Comparison of ENCODE assay signal across 9 mouse cellular contexts in the genomic region with DNA sequence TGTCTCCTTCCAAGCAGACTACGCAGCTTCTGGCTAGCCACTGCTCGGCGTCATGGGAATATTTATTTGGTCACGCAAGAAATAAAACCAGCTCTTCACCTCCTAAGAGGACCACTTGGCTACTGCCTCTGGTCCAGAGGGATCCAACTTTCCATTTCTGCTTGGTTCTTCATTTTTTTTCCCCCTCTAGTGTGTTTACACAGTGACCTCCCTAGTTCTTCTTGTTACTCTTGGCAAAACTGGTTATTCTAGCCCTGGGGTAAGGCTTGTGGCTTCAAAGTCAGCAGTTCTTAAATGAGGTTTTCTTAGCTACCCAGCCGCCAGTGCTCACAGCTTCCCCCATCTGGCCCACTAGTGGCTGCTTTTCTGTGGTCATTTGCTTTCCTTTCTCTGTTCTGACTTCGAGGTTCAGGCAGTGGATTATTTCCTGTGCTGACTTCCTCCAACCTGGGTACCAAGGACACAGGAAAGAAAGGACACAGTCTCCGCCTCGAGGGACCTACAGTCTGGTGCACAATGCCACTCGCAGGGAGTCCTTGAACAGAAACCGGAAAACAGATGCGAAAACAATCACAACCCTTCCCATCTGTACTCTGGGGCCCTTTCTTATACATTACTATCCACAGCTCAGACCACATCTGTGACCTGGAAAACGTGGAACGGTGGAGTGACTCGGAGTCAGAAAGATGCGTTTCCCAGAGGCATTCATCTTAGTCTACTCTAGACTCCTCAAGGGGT. TPM values are rescaled to one million over a fixed set of nuclear protein-coding genes. Genes with fewer than 3 reads are reported as not detected.
DNase-seq lines count a peak whose midpoint lies in the region; ATAC-seq and TF ChIP-seq lines count a peak whose summit lies in the region.
"Had no signal": no experiment of that assay in that cellular context is flagged by ENCODE, and none has a peak within 500 bp of the region (broad histone marks: within the 10 kb centered on the region; RNA-seq: fewer than 3 reads in every experiment).

No protein-coding gene starts in this region.

- peak; percentile 13; the same call in 1 of the 2 replicates for TF ChIP-seq CTCF in forebrain, postnatal 0 days (IDR thresholded peaks at IDR 0.05; ENCODE audit: low read depth)

- H3K27ac ChIP-seq in forebrain, postnatal 0 days (ENCODE audit: low read depth, low read length) = no peak overlapping the region
- H3K27ac ChIP-seq in forebrain, embryonic 14.5 days (ENCODE audit: low read depth, low read length) = no peak overlapping the region
- peak overlapping the region; percentile 67; the same call in 1 of the 2 replicates for H3K27ac ChIP-seq in heart, embryonic 10.5 days
- H3K27ac ChIP-seq: neural tube, embryonic 12.5 days had no signal

- 50% methylated on average over 15 of the region's 15 CpGs for WGBS in forebrain, postnatal 0 days
- 56% methylated on average over 15 of the region's 15 CpGs for WGBS in forebrain, embryonic 14.5 days
- WGBS in heart, embryonic 10.5 days = 46% methylated on average over 15 of the region's 15 CpGs

- no peaks in the 10 kb centered on the region for H3K9me3 ChIP-seq in forebrain, postnatal 0 days (ENCODE audit: low read length)
- no peaks in the 10 kb centered on the region for H3K9me3 ChIP-seq in forebrain, embryonic 14.5 days (replicated peaks; ENCODE audit: control insufficient read depth, low read length)
- no peaks in the 10 kb centered on the region for H3K9me3 ChIP-seq in heart, embryonic 10.5 days
- H3K9me3 ChIP-seq: neural tube, embryonic 12.5 days had no signal

- no peak for DNase-seq in forebrain, postnatal 0 days
- no peak for DNase-seq in forebrain, embryonic 14.5 days (ENCODE audit: low spot score)
- peak; percentile 94 for DNase-seq in MN1 (ENCODE audit: low spot score)
- no peak for DNase-seq in heart, embryonic 10.5 days (ENCODE audit: low spot score)
- DNase-seq in kidney, adult 9 months = peak; percentile 64
- peak; percentile 83 for DNase-seq in lung, postnatal 36 days
- DNase-seq in ovary, postnatal 14 days (ENCODE audit: low spot score) = no peak
- DNase-seq in layer of hippocampus, postnatal 25 days (ENCODE audit: extremely low spot score in 1 of 2, low spot score in 1 of 2) = no peak

- H3K36me3 ChIP-seq in forebrain, postnatal 0 days (ENCODE audit: insufficient read depth) = no peaks in the 10 kb centered on the region
- H3K36me3 ChIP-seq in forebrain, embryonic 14.5 days (ENCODE audit: control insufficient read depth, insufficient read depth, low read length) = no peaks in the 10 kb centered on the region
- H3K36me3 ChIP-seq in heart, embryonic 10.5 days = no peaks in the 10 kb centered on the region
- H3K36me3 ChIP-seq: neural tube, embryonic 12.5 days had no signal

- H3K4me3 ChIP-seq in forebrain, postnatal 0 days (ENCODE audit: low read depth, low read length) = no peak overlapping the region
- no peak overlapping the region for H3K4me3 ChIP-seq in forebrain, embryonic 14.5 days (ENCODE audit: low read depth, low read length)
- H3K4me3 ChIP-seq in heart, embryonic 10.5 days = no peak overlapping the region
- H3K4me3 ChIP-seq: neural tube, embryonic 12.5 days had no signal

- no peaks in the 10 kb centered on the region for H3K27me3 ChIP-seq in forebrain, postnatal 0 days (ENCODE audit: insufficient read depth, low read length)
- H3K27me3 ChIP-seq in forebrain, embryonic 14.5 days (replicated peaks; ENCODE audit: control insufficient read depth, insufficient read depth, low read length) = no peaks in the 10 kb centered on the region
- H3K27me3 ChIP-seq in heart, embryonic 10.5 days (ENCODE audit: insufficient read depth, poor library complexity, severe bottlenecking) = peaks cover 27% of the 10 kb centered on the region; the same call in 1 of the 2 replicates
- H3K27me3 ChIP-seq: neural tube, embryonic 12.5 days had no signal

- H3K4me1 ChIP-seq in forebrain, postnatal 0 days (ENCODE audit: insufficient read depth) = no peaks in the 10 kb centered on the region; the same call in 1 of the 2 replicates
- peaks cover 7% of the 10 kb centered on the region; the same call in 1 of the 2 replicates for H3K4me1 ChIP-seq in forebrain, embryonic 14.5 days (ENCODE audit: control insufficient read depth, insufficient read depth, low read length)
- peaks cover 26% of the 10 kb centered on the region for H3K4me1 ChIP-seq in heart, embryonic 10.5 days

- no peak for ATAC-seq in forebrain, postnatal 0 days
- no peak for ATAC-seq in forebrain, embryonic 14.5 days

- H3K4me2 ChIP-seq in forebrain, postnatal 0 days (ENCODE audit: low read depth) = no peak overlapping the region
- no peak overlapping the region for H3K4me2 ChIP-seq in forebrain, embryonic 14.5 days (ENCODE audit: low read length)
- H3K4me2 ChIP-seq: neural tube, embryonic 12.5 days had no signal

- no peak overlapping the region for H3K9ac ChIP-seq in forebrain, postnatal 0 days
- H3K9ac ChIP-seq in forebrain, embryonic 14.5 days (ENCODE audit: low read length) = no peak overlapping the region
- H3K9ac ChIP-seq: neural tube, embryonic 12.5 days had no signal

RNA-seq across cellular contexts. Expression of a gene that starts 4.6 kb away (rescaled TPM):
- 3.0 and 5.1 TPM in 2 replicates for total RNA-seq in forebrain, postnatal 0 days (2014; rRNA removed)
- 3.9 and 5.5 TPM in 2 replicates for polyA plus RNA-seq in forebrain, postnatal 0 days (2015; fragmentation: Nextera tagmentation; extraction: Ambion mirVana)
- polyA plus RNA-seq in forebrain, embryonic 14.5 days (2014; fragmentation: Nextera tagmentation; extraction: Ambion mirVana) = 2.4 and 3.3 TPM in 2 replicates
- 1.7 and 2.4 TPM in 2 replicates for polyA plus RNA-seq in heart, embryonic 10.5 days (2016; fragmentation: Nextera tagmentation; extraction: Ambion mirVana)
- 1 to 10 TPM; 3.1 to 3.9 TPM for total RNA-seq in layer of hippocampus, postnatal 25 days (2021)

RNA-seq across cellular contexts. Expression of a gene that starts 25.3 kb away (rescaled TPM):
- total RNA-seq in forebrain, postnatal 0 days (2014; rRNA removed) = 31.5 and 33.8 TPM in 2 replicates
- 42.8 and 48.5 TPM in 2 replicates for polyA plus RNA-seq in forebrain, postnatal 0 days (2015; fragmentation: Nextera tagmentation; extraction: Ambion mirVana)
- polyA plus RNA-seq in forebrain, embryonic 14.5 days (2014; fragmentation: Nextera tagmentation; extraction: Ambion mirVana) = 40.4 and 53.3 TPM in 2 replicates
- 276 and 315 TPM in 2 replicates for polyA plus RNA-seq in heart, embryonic 10.5 days (2016; fragmentation: Nextera tagmentation; extraction: Ambion mirVana)
- 10 to 100 TPM; 10.4 to 12.1 TPM for total RNA-seq in layer of hippocampus, postnatal 25 days (2021)

RNA-seq across cellular contexts. Expression of a gene that starts 30.5 kb away (rescaled TPM):
- total RNA-seq in forebrain, postnatal 0 days (2014; rRNA removed) = 0.71 and 1.0 TPM in 2 replicates
- polyA plus RNA-seq in forebrain, postnatal 0 days (2015; fragmentation: Nextera tagmentation; extraction: Ambion mirVana) = 0.45 and 0.67 TPM in 2 replicates
- polyA plus RNA-seq in forebrain, embryonic 14.5 days (2014; fragmentation: Nextera tagmentation; extraction: Ambion mirVana) = 0.11 and 0.28 TPM in 2 replicates
- 0.12 TPM in 1 of 2 replicates, not detected in the other for polyA plus RNA-seq in heart, embryonic 10.5 days (2016; fragmentation: Nextera tagmentation; extraction: Ambion mirVana)
- total RNA-seq in layer of hippocampus, postnatal 25 days (2021) = under 1 TPM; 0.39 to 0.56 TPM

RNA-seq across cellular contexts. Expression of a gene that starts 43.6 kb away (rescaled TPM):
- 35.3 and 36.2 TPM in 2 replicates for total RNA-seq in forebrain, postnatal 0 days (2014; rRNA removed)
- 13.3 and 25.6 TPM in 2 replicates for polyA plus RNA-seq in forebrain, postnatal 0 days (2015; fragmentation: Nextera tagmentation; extraction: Ambion mirVana)
- 23.5 and 37.8 TPM in 2 replicates for polyA plus RNA-seq in forebrain, embryonic 14.5 days (2014; fragmentation: Nextera tagmentation; extraction: Ambion mirVana)
- 13.7 and 37.5 TPM in 2 replicates for polyA plus RNA-seq in heart, embryonic 10.5 days (2016; fragmentation: Nextera tagmentation; extraction: Ambion mirVana)
- 1 to 10 TPM; 5.6 to 8.2 TPM for total RNA-seq in layer of hippocampus, postnatal 25 days (2021)

RNA-seq across cellular contexts. Expression of a gene that starts 50.0 kb away (rescaled TPM):
- 0.15 and 0.43 TPM in 2 replicates for total RNA-seq in forebrain, postnatal 0 days (2014; rRNA removed)
- polyA plus RNA-seq in forebrain, postnatal 0 days (2015; fragmentation: Nextera tagmentation; extraction: Ambion mirVana) = 0.21 and 0.30 TPM in 2 replicates
- 0.16 and 0.34 TPM in 2 replicates for polyA plus RNA-seq in forebrain, embryonic 14.5 days (2014; fragmentation: Nextera tagmentation; extraction: Ambion mirVana)
- 0.92 and 1.1 TPM in 2 replicates for polyA plus RNA-seq in heart, embryonic 10.5 days (2016; fragmentation: Nextera tagmentation; extraction: Ambion mirVana)
- not detected for total RNA-seq in layer of hippocampus, postnatal 25 days (2021)

Comparison
In these comparisons a context has a peak if more than half of its experiments do, and no peak if none do; other contexts are left out.
1. DNase-seq: peak in MN1 (single experiment), kidney, adult 9 months (single experiment) and lung, postnatal 36 days (single experiment); none in forebrain, postnatal 0 days (single experiment), forebrain, embryonic 14.5 days (single experiment), heart, embryonic 10.5 days (single experiment), ovary, postnatal 14 days (single experiment) and layer of hippocampus, postnatal 25 days (0 of 2).